Mouse (Mus musculus): ENCODE results near the gene Aim2. TPM values are rescaled to one million over a fixed set of nuclear protein-coding genes. Genes with fewer than 3 reads are reported as not detected.

Aim2 gene
- polyA plus RNA-seq, 1 experiment: 1.8 TPM

- Histone ChIP-seq H3K27me3 (replicated peaks; ENCODE audit: control insufficient read depth, insufficient read depth, low read length) (no peaks in the 10 kb centered on the region), H3K27ac (ENCODE audit: insufficient read depth, low read depth, low read length) (no peak overlapping the region), H3K4me3 (ENCODE audit: insufficient read depth, low read depth, low read length) (no peak overlapping the region), H3K4me1 (ENCODE audit: control insufficient read depth, insufficient read depth, low read length) (no peaks in the 10 kb centered on the region), H3K36me3 (ENCODE audit: control insufficient read depth, insufficient read depth, low read length) (no peaks in the 10 kb centered on the region)
- TF ChIP-seq CTCF (conservative IDR thresholded peaks at IDR 0.05; ENCODE audit: insufficient read depth, insufficient read length, low read depth, low read length) (no peak), POLR2A (IDR thresholded peaks at IDR 0.05; ENCODE audit: low read depth, low read length) (no peak)
- WGBS: 89% methylated on average over 5 of the region's 5 CpGs
- no peak for DNase-seq
Measured at GRCm38 (mm10) chr1:173332418-173332817, 18.3 kb upstream of the Aim2 start.

DNA sequence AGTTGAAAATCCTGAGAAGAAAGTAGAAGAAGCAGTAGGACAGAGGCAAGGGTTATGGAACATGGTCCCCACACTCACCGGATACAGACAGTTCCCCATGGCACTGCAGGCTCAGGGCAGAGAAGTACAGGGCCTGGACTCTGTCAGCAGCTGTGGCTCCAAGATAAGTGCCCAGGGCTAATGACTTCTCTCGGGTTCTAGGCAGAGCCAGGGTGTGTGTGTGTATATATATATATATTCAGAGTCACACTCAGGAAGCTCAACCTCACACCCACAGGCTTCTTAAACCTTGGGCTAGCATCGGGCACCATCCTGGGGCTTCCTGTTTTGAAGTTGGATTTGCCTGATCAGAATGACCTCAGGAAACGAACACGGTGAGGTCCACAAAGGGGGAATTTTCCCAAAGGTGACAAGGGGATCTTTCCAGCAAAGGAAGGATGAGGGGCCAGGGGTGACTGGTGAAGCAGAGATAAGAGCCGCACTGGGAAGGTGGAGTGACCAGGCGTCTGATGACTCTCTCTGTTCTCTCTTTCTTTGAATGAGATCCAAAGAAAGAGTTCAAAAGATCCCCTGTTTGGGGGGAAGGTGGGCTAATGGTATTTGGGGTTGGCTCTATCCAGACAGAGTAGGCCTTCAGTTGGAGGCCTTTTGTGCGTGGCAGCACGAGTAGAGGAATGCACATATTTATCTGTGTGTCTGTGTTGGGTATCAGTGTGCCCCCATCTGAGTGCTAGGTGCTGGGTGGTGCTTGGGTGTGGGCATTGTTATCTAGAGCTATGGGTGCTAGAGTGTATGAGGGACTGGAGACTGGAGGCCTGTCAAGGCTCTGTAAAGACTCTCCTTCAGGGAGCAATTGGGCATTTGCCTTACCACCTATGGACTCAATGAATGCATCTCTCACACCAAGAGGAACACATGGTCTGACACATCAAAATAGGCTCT, 17.1 kb upstream of the Aim2 start, which contains the start of gene Ackr1:
TSS of gene Ackr1 (minus strand) at position 439 of the 942 bp plus-strand sequence.
- no peaks in the 10 kb centered on the region for H3K36me3 ChIP-seq (ENCODE audit: control insufficient read depth, insufficient read depth, low read length)
- no peak within 1 kb of the TSS for H3K4me3 ChIP-seq (ENCODE audit: insufficient read depth, low read depth, low read length)
- H3K27me3 ChIP-seq (replicated peaks; ENCODE audit: control insufficient read depth, insufficient read depth, low read length): no peaks in the 10 kb centered on the region
- 58% methylated on average over 9 of the region's 9 CpGs for WGBS
- H3K4me1 ChIP-seq (ENCODE audit: control insufficient read depth, insufficient read depth, low read length): no peaks in the 10 kb centered on the region
- H3K27ac ChIP-seq (ENCODE audit: insufficient read depth, low read depth, low read length): no peak within 1 kb of the TSS
- no peak for DNase-seq
- TF ChIP-seq POLR2A (IDR thresholded peaks at IDR 0.05; ENCODE audit: low read depth, low read length) (no peak), CTCF (conservative IDR thresholded peaks at IDR 0.05; ENCODE audit: insufficient read depth, insufficient read length, low read depth, low read length) (no peak)

DNA sequence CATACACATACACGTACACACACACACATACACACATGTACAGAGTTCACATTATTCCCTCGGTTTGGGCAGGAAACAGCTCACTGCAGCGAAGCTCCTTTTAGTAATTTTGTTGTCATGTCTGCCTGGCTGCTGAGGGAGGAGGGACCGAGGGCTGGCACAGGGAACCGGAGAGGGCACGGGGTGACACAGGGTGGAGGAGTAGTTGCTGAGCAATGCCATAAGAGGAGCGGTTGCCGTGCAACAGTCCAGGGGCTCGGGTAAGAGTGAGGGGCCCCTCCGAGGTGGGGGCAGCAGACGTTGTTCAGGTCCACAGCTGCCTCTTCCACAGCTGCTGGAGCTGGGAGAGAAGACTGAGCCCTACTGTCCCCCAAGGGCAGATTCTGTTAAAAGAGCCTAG, 14.8 kb upstream of the Aim2 start:
- Histone ChIP-seq H3K4me1 (ENCODE audit: control insufficient read depth, insufficient read depth, low read length) (no peaks in the 10 kb centered on the region), H3K27ac (ENCODE audit: insufficient read depth, low read depth, low read length) (no peak overlapping the region), H3K27me3 (replicated peaks; ENCODE audit: control insufficient read depth, insufficient read depth, low read length) (no peaks in the 10 kb centered on the region), H3K36me3 (ENCODE audit: control insufficient read depth, insufficient read depth, low read length) (no peaks in the 10 kb centered on the region), H3K4me3 (ENCODE audit: insufficient read depth, low read depth, low read length) (no peak overlapping the region)
- no peak for TF ChIP-seq CTCF (conservative IDR thresholded peaks at IDR 0.05; ENCODE audit: insufficient read depth, insufficient read length, low read depth, low read length)
- no peak for TF ChIP-seq POLR2A (IDR thresholded peaks at IDR 0.05; ENCODE audit: low read depth, low read length)
- 28% methylated on average over 11 of the region's 11 CpGs for WGBS
- no peak for DNase-seq

- Histone ChIP-seq H3K4me3 (ENCODE audit: insufficient read depth, low read depth, low read length) (no peak overlapping the region), H3K27ac (ENCODE audit: insufficient read depth, low read depth, low read length) (no peak overlapping the region), H3K36me3 (ENCODE audit: control insufficient read depth, insufficient read depth, low read length) (no peaks in the 10 kb centered on the region), H3K27me3 (replicated peaks; ENCODE audit: control insufficient read depth, insufficient read depth, low read length) (no peaks in the 10 kb centered on the region), H3K4me1 (ENCODE audit: control insufficient read depth, insufficient read depth, low read length) (no peaks in the 10 kb centered on the region)
- DNase-seq: no peak
- TF ChIP-seq CTCF (conservative IDR thresholded peaks at IDR 0.05; ENCODE audit: insufficient read depth, insufficient read length, low read depth, low read length): no peak
- TF ChIP-seq POLR2A (IDR thresholded peaks at IDR 0.05; ENCODE audit: low read depth, low read length): no peak
- WGBS: 89% methylated on average over 10 of the region's 10 CpGs
Measured at GRCm38 (mm10) chr1:173337008-173337407, 13.7 kb upstream of the Aim2 start.

- TF ChIP-seq POLR2A (IDR thresholded peaks at IDR 0.05; ENCODE audit: low read depth, low read length): no peak
- peak; percentile 90 for TF ChIP-seq CTCF (conservative IDR thresholded peaks at IDR 0.05; ENCODE audit: insufficient read depth, insufficient read length, low read depth, low read length)
- peak; percentile 47 for DNase-seq
- Histone ChIP-seq H3K27ac (ENCODE audit: insufficient read depth, low read depth, low read length) (no peak overlapping the region), H3K36me3 (ENCODE audit: control insufficient read depth, insufficient read depth, low read length) (no peaks in the 10 kb centered on the region), H3K27me3 (replicated peaks; ENCODE audit: control insufficient read depth, insufficient read depth, low read length) (no peaks in the 10 kb centered on the region), H3K4me1 (ENCODE audit: control insufficient read depth, insufficient read depth, low read length) (no peaks in the 10 kb centered on the region), H3K4me3 (ENCODE audit: insufficient read depth, low read depth, low read length) (no peak overlapping the region)
- 7% methylated on average over 2 of the region's 2 CpGs for WGBS
Measured at GRCm38 (mm10) chr1:173339543-173339942, 11.1 kb upstream of the Aim2 start.

DNA sequence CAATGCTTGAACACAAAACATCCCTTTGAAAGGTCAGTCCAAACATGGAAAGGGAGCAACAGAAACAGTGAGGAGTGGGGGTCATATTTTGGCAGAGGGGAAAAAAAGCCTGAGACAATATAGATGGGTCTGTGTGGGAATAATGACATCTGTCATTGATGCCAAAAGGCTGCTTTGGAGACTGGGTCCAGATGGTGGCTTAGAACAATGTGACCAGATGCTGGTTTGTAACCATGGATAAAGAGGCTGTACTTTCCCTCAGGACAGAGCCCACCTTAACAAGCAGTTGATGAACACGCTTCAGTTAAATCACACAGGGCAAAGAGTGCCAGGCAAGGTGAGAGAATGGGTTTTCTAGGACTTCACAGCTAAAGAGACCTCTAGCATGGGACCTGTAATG, 8.3 kb upstream of the Aim2 start:
- TF ChIP-seq POLR2A (IDR thresholded peaks at IDR 0.05; ENCODE audit: low read depth, low read length) (no peak), CTCF (conservative IDR thresholded peaks at IDR 0.05; ENCODE audit: insufficient read depth, insufficient read length, low read depth, low read length) (no peak)
- Histone ChIP-seq H3K4me1 (ENCODE audit: control insufficient read depth, insufficient read depth, low read length) (no peaks in the 10 kb centered on the region), H3K36me3 (ENCODE audit: control insufficient read depth, insufficient read depth, low read length) (no peaks in the 10 kb centered on the region), H3K27ac (ENCODE audit: insufficient read depth, low read depth, low read length) (no peak overlapping the region), H3K4me3 (ENCODE audit: insufficient read depth, low read depth, low read length) (no peak overlapping the region), H3K27me3 (replicated peaks; ENCODE audit: control insufficient read depth, insufficient read depth, low read length) (no peaks in the 10 kb centered on the region)
- DNase-seq: no peak
- WGBS: 76% methylated on average over 1 of the region's 1 CpGs

DNA sequence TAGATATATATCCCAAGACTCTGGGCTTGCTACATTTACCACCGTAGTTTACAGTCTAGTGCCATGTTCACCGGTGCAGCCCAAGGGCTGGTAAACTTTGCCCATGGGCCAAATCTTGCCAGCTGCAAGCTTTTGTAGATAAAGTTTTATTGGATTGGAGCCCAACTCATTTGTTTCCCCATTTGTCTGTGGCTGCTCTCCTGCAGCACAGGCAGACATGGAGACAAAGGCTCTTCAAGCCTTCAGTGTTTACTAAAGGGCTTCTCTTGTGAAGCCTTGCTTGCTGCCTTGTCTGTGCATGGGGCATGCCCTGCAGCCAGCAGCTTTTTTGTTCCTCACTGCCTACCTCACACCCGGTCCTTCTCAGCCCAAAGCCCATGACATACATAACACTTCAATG, 6.7 kb upstream of the Aim2 start:
- TF ChIP-seq CTCF (conservative IDR thresholded peaks at IDR 0.05; ENCODE audit: insufficient read depth, insufficient read length, low read depth, low read length) (no peak), POLR2A (IDR thresholded peaks at IDR 0.05; ENCODE audit: low read depth, low read length) (no peak)
- no peak overlapping the region for H3K4me3 ChIP-seq (ENCODE audit: insufficient read depth, low read depth, low read length)
- 72% methylated on average over 3 of the region's 3 CpGs for WGBS
- no peak overlapping the region for H3K27ac ChIP-seq (ENCODE audit: insufficient read depth, low read depth, low read length)
- DNase-seq: no peak
- H3K27me3 ChIP-seq (replicated peaks; ENCODE audit: control insufficient read depth, insufficient read depth, low read length): no peaks in the 10 kb centered on the region
- no peaks in the 10 kb centered on the region for H3K4me1 ChIP-seq (ENCODE audit: control insufficient read depth, insufficient read depth, low read length)
- no peaks in the 10 kb centered on the region for H3K36me3 ChIP-seq (ENCODE audit: control insufficient read depth, insufficient read depth, low read length)
